Mouse (Mus musculus): ENCODE data around the gene Pnkd. TPM values are rescaled to one million over a fixed set of nuclear protein-coding genes. Genes with fewer than 3 reads are reported as not detected.

Pnkd gene
- polyA plus RNA-seq, 1 experiment from 2014 or later, result 149 TPM

DNA sequence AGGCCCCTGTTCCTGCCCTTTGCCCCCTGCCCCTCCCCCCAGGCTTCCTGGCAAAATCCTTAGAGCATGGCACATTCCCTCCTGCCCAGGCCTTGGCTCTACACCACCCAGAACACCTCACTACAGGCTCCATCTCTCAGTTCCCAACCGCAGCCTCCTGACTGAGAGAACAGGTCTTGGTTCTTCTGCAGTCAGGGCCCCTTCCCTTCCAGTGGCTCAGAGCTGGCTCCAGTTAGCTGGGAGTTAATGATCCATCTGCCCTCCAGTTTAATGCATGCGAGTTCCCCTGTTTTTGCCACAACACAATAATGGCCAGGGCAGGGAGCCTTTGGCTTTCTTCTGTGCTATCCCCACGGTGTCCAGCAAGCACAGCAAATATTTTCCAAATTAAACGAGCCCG lies 58.4 kb downstream of the Pnkd start:
- no peaks in the 10 kb centered on the region for H3K27me3 ChIP-seq (ENCODE audit: insufficient read depth, low read length)
- no peak overlapping the region for H3K4me3 ChIP-seq (ENCODE audit: low read length)
- H3K4me2 ChIP-seq (replicated peaks; ENCODE audit: low read depth, low read length), result no peak overlapping the region
- WGBS, result 45% methylated on average over 5 of the region's 5 CpGs
- H3K36me3 ChIP-seq (ENCODE audit: insufficient read depth, low read length), result no peaks in the 10 kb centered on the region
- peaks cover 21% of the 10 kb centered on the region for H3K4me1 ChIP-seq (ENCODE audit: insufficient read depth, low read length)
- ATAC-seq (ENCODE audit: low FRiP score, low TSS enrichment), result peak; percentile 84
- no peaks in the 10 kb centered on the region for H3K9me3 ChIP-seq (ENCODE audit: low read length)
- peak overlapping the region; percentile 87 for H3K27ac ChIP-seq (ENCODE audit: low read length)
- no peak overlapping the region for H3K9ac ChIP-seq (replicated peaks; ENCODE audit: low read length)

DNA sequence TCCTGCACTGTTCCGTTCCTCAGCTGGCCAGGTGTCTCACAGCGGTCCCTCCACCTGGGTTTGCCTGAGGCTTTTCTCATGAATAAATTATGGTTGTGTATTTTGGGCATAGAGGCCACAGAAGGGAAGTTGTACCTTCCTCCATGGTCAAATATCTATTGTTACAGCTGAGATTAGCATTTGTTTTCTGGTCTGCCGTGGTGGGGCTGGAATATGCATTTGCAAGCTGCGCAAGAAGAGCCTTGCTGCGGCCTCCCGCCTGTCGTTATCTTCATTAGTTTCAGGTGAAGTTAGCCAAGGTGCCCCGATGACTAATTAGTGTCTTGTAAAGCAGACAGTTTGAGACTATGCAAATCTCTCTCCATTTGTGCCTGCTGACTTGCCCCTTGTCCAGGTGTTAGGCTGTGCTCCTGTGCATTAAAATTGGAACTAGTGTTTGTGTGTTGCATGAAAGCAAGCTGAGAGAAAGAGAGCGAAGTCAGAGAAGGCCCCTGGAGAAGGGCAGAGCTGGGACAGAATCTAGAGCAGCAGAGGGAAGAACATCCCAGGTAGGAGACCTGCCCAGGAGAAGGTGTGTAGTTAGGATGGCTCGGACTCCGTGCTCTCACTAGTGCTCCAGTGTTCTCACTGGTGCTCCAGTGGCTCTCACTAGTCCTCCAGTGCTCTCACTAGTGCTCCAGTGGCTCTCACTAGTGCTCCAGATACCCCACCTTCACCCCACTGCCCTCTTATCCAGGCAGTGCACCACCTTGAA lies 59.6 kb downstream of the Pnkd start:
- 74% methylated on average over 11 of the region's 11 CpGs for WGBS
- H3K4me2 ChIP-seq (replicated peaks; ENCODE audit: low read depth, low read length), result no peak overlapping the region
- no peak overlapping the region for H3K4me3 ChIP-seq (ENCODE audit: low read length)
- H3K9me3 ChIP-seq (ENCODE audit: low read length), result no peaks in the 10 kb centered on the region
- no peaks in the 10 kb centered on the region for H3K27me3 ChIP-seq (ENCODE audit: insufficient read depth, low read length)
- H3K36me3 ChIP-seq (ENCODE audit: insufficient read depth, low read length), result peaks cover 1% of the 10 kb centered on the region; the same call in 1 of the 2 replicates
- no peak for ATAC-seq (ENCODE audit: low FRiP score, low TSS enrichment)
- peaks cover 21% of the 10 kb centered on the region for H3K4me1 ChIP-seq (ENCODE audit: insufficient read depth, low read length)
- peak overlapping the region; percentile 87; the same call in 1 of the 2 replicates for H3K27ac ChIP-seq (ENCODE audit: low read length)
- no peak overlapping the region for H3K9ac ChIP-seq (replicated peaks; ENCODE audit: low read length)

DNA sequence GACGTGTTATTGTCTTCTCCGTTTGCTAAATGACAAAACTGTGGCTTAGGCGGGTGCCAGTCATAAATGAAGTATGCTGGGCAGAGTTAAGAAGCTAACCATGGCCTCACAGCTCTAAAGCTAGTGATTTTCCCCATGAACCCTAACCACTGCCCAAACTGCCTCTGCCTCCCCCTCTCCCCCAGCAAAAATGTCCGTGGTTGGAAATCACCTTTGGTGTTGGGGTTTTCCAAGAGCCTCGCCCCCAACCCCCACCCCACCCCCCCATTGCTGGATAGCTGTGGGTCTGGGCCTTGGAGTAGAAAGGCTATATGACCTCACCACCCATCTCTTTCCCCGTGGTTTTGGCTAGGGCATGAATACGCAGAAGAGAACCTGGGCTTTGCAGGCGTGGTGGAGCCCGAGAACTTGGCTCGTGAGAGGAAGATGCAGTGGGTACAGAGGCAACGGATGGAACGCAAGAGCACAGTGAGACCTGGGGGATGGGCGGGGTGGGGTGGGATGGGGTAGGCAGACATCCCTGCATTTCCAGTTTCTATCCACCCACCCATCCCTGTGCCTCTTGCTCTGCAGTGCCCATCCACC lies 66.5 kb downstream of the Pnkd start:
- H3K27me3 ChIP-seq (ENCODE audit: insufficient read depth, low read length), result no peaks in the 10 kb centered on the region
- 94% methylated on average over 13 of the region's 13 CpGs for WGBS
- ATAC-seq (ENCODE audit: low FRiP score, low TSS enrichment), result no peak

GRCm38 (mm10) chr1:74352532-74353096 lies 67.9 kb downstream of the Pnkd start:
- Histone ChIP-seq H3K9me3 (ENCODE audit: low read length) (no peaks in the 10 kb centered on the region), H3K4me3 (ENCODE audit: low read length) (no peak overlapping the region), H3K27ac (ENCODE audit: low read length) (no peak overlapping the region), H3K27me3 (ENCODE audit: insufficient read depth, low read length) (no peaks in the 10 kb centered on the region), H3K4me2 (replicated peaks; ENCODE audit: low read depth, low read length) (no peak overlapping the region), H3K4me1 (ENCODE audit: insufficient read depth, low read length) (no peaks in the 10 kb centered on the region), H3K36me3 (ENCODE audit: insufficient read depth, low read length) (peaks cover 13% of the 10 kb centered on the region; the same call in 1 of the 2 replicates), H3K9ac (replicated peaks; ENCODE audit: low read length) (no peak overlapping the region)
- 74% methylated on average over 5 of the region's 5 CpGs for WGBS
- no peak for ATAC-seq (ENCODE audit: low FRiP score, low TSS enrichment)

More for the DNA sequence above, 66.5 kb downstream of the Pnkd start:
- H3K9me3 ChIP-seq (ENCODE audit: low read length), result no peaks in the 10 kb centered on the region
- H3K27ac ChIP-seq (ENCODE audit: low read length), result no peak overlapping the region
- no peak overlapping the region for H3K9ac ChIP-seq (replicated peaks; ENCODE audit: low read length)
- no peak overlapping the region for H3K4me3 ChIP-seq (ENCODE audit: low read length)
- no peak overlapping the region for H3K4me2 ChIP-seq (replicated peaks; ENCODE audit: low read depth, low read length)
- H3K4me1 ChIP-seq (ENCODE audit: insufficient read depth, low read length), result no peaks in the 10 kb centered on the region
- peaks cover 13% of the 10 kb centered on the region; the same call in 1 of the 2 replicates for H3K36me3 ChIP-seq (ENCODE audit: insufficient read depth, low read length)

GRCm38 (mm10) chr1:74353453-74354229 lies 68.9 kb downstream of the Pnkd start:
- Histone ChIP-seq H3K4me3 (ENCODE audit: low read length) (no peak overlapping the region), H3K9ac (replicated peaks; ENCODE audit: low read length) (no peak overlapping the region), H3K27ac (ENCODE audit: low read length) (no peak overlapping the region), H3K9me3 (ENCODE audit: low read length) (no peaks in the 10 kb centered on the region), H3K27me3 (ENCODE audit: insufficient read depth, low read length) (no peaks in the 10 kb centered on the region), H3K4me2 (replicated peaks; ENCODE audit: low read depth, low read length) (no peak overlapping the region), H3K36me3 (ENCODE audit: insufficient read depth, low read length) (peaks cover 13% of the 10 kb centered on the region; the same call in 1 of the 2 replicates), H3K4me1 (ENCODE audit: insufficient read depth, low read length) (no peaks in the 10 kb centered on the region)
- no peak for ATAC-seq (ENCODE audit: low FRiP score, low TSS enrichment)
- WGBS, result 90% methylated on average over 9 of the region's 9 CpGs

GRCm38 (mm10) chr1:74357531-74357930 lies 72.8 kb downstream of the Pnkd start:
- H3K36me3 ChIP-seq (ENCODE audit: insufficient read depth, low read length), result 0 out of 2 replicates have a peak, but pooled peaks cover under 1% of the 10 kb centered on the region
- no peak overlapping the region for H3K9ac ChIP-seq (replicated peaks; ENCODE audit: low read length)
- no peaks in the 10 kb centered on the region for H3K9me3 ChIP-seq (ENCODE audit: low read length)
- no peaks in the 10 kb centered on the region for H3K27me3 ChIP-seq (ENCODE audit: insufficient read depth, low read length)
- peaks cover 2% of the 10 kb centered on the region; the same call in 1 of the 2 replicates for H3K4me1 ChIP-seq (ENCODE audit: insufficient read depth, low read length)
- H3K4me2 ChIP-seq (replicated peaks; ENCODE audit: low read depth, low read length), result no peak overlapping the region
- no peak overlapping the region for H3K4me3 ChIP-seq (ENCODE audit: low read length)
- no peak for ATAC-seq (ENCODE audit: low FRiP score, low TSS enrichment)
- no peak overlapping the region for H3K27ac ChIP-seq (ENCODE audit: low read length)

DNA sequence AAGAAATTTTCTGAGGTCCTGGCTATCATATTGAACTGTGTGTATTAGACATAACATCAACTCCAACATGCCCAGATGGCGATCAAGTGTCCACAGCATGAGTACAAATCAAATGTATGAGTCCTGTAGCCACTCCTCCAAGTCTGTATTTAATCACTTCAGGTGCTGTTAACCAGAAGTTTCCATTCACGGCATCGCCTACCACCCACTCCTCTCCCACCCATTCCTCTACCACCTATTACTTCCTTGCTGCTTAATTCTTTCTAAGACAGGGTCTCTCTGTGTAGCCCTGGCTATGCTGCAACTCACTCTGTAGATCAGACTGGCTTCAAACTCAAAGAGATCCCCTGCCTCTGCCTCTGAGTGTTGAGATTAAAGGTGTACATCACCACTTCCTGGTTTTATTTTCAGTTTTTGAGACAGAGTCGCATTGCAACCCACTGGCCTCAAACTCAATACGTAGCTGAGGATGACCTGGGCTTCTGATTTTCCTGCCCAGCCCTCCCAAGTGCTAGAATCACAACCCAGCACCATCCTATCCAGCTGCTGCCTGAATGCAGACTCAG lies 75.3 kb downstream of the Pnkd start:
- no peaks in the 10 kb centered on the region for H3K9me3 ChIP-seq (ENCODE audit: low read length)
- no peaks in the 10 kb centered on the region for H3K36me3 ChIP-seq (ENCODE audit: insufficient read depth, low read length)
- ATAC-seq (ENCODE audit: low FRiP score, low TSS enrichment), result no peak
- H3K4me2 ChIP-seq (replicated peaks; ENCODE audit: low read depth, low read length), result no peak overlapping the region
- WGBS, result 80% methylated on average over 5 of the region's 5 CpGs
- H3K27ac ChIP-seq (ENCODE audit: low read length), result no peak overlapping the region
- peaks cover 7% of the 10 kb centered on the region; the same call in 1 of the 2 replicates for H3K4me1 ChIP-seq (ENCODE audit: insufficient read depth, low read length)
- H3K9ac ChIP-seq (replicated peaks; ENCODE audit: low read length), result no peak overlapping the region
- no peaks in the 10 kb centered on the region for H3K27me3 ChIP-seq (ENCODE audit: insufficient read depth, low read length)
- H3K4me3 ChIP-seq (ENCODE audit: low read length), result no peak overlapping the region

DNA sequence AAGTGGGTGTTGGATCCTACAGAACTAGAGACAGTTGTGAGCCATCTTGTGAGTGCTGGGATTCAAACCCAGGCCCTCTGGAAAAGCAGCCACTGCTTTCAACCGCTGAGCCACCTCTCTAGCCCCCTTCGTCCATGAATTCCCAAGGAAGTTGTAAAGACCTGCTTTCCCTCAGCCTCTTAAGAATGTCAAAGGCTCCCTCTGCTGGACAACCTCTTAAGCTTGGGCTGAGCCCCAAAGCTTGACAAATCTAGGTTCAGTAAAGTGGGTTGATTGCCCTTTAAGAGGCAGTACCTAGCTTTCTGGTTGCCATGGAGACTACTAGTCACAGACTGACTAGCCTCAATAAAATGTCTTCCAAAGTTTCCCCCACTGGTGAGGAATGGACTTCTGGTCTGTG lies 77.1 kb downstream of the Pnkd start, which contains the start of gene Catip:
Gene Catip, plus strand, starts transcription at position 297 of the 400 bp plus-strand sequence.
- Histone ChIP-seq H3K27ac (ENCODE audit: low read length) (no peak within 1 kb of the TSS), H3K9me3 (ENCODE audit: low read length) (no peaks in the 10 kb centered on the region), H3K36me3 (ENCODE audit: insufficient read depth, low read length) (no peaks in the 10 kb centered on the region), H3K27me3 (ENCODE audit: insufficient read depth, low read length) (no peaks in the 10 kb centered on the region), H3K4me2 (replicated peaks; ENCODE audit: low read depth, low read length) (peak within 1 kb of the TSS; percentile 14; the same call in 1 of the 2 replicates), H3K9ac (replicated peaks; ENCODE audit: low read length) (no peak within 1 kb of the TSS), H3K4me3 (ENCODE audit: low read length) (no peak within 1 kb of the TSS), H3K4me1 (ENCODE audit: insufficient read depth, low read length) (peaks cover 7% of the 10 kb centered on the region; the same call in 1 of the 2 replicates)
- ATAC-seq (ENCODE audit: low FRiP score, low TSS enrichment), result peak; percentile 84
- WGBS, result 8% methylated on average over 2 of the region's 2 CpGs
